Mouse (Mus musculus): ENCODE results near the gene Ncoa1. TPM values are rescaled to one million over a fixed set of nuclear protein-coding genes. Genes with fewer than 3 reads are reported as not detected.

Gene Ncoa1
- polyA plus RNA-seq, 1 experiment: not detected

- TF ChIP-seq CTCF (IDR thresholded peaks at IDR 0.05; ENCODE audit: insufficient read depth, low read depth, low read length): no peak
- no peak for TF ChIP-seq POLR2A (IDR thresholded peaks at IDR 0.05; ENCODE audit: insufficient read depth, low read depth, low read length)
- Histone ChIP-seq H3K4me3 (ENCODE audit: insufficient read depth, low read depth, low read length) (no peak overlapping the region), H3K4me1 (ENCODE audit: control insufficient read depth, insufficient read depth, low read length) (no peaks in the 10 kb centered on the region), H3K27ac (ENCODE audit: insufficient read depth, low read depth, low read length) (no peak overlapping the region)
- 92% methylated on average over 4 of the region's 4 CpGs for WGBS
These were observed 3.3 kb upstream of the Ncoa1 start for GRCm38 (mm10) chr12:4480250-4480649.

GRCm38 (mm10) chr12:4479171-4479881 lies 2.3 kb upstream of the Ncoa1 start:
- no peak for TF ChIP-seq POLR2A (IDR thresholded peaks at IDR 0.05; ENCODE audit: insufficient read depth, low read depth, low read length)
- no peak for TF ChIP-seq CTCF (IDR thresholded peaks at IDR 0.05; ENCODE audit: insufficient read depth, low read depth, low read length)
- H3K27ac ChIP-seq (ENCODE audit: insufficient read depth, low read depth, low read length): no peak overlapping the region
- 97% methylated on average over 3 of the region's 3 CpGs for WGBS
- no peaks in the 10 kb centered on the region for H3K4me1 ChIP-seq (ENCODE audit: control insufficient read depth, insufficient read depth, low read length)
- H3K4me3 ChIP-seq (ENCODE audit: insufficient read depth, low read depth, low read length): no peak overlapping the region

- H3K4me3 ChIP-seq (ENCODE audit: insufficient read depth, low read depth, low read length): no peak overlapping the region
- TF ChIP-seq CTCF (IDR thresholded peaks at IDR 0.05; ENCODE audit: insufficient read depth, low read depth, low read length) (no peak), POLR2A (IDR thresholded peaks at IDR 0.05; ENCODE audit: insufficient read depth, low read depth, low read length) (no peak)
- no peak overlapping the region for H3K27ac ChIP-seq (ENCODE audit: insufficient read depth, low read depth, low read length)
- WGBS: 87% methylated on average over 6 of the region's 6 CpGs
- H3K4me1 ChIP-seq (ENCODE audit: control insufficient read depth, insufficient read depth, low read length): peaks cover 3% of the 10 kb centered on the region
These were observed 1.2 kb upstream of the Ncoa1 start for GRCm38 (mm10) chr12:4477941-4478795.

- TF ChIP-seq CTCF (IDR thresholded peaks at IDR 0.05; ENCODE audit: insufficient read depth, low read depth, low read length) (no peak), POLR2A (IDR thresholded peaks at IDR 0.05; ENCODE audit: insufficient read depth, low read depth, low read length) (no peak; the same call in 1 of the 2 replicates)
- Histone ChIP-seq H3K27ac (ENCODE audit: insufficient read depth, low read depth, low read length) (peak overlapping the region; percentile 7), H3K4me1 (ENCODE audit: control insufficient read depth, insufficient read depth, low read length) (peaks cover 5% of the 10 kb centered on the region), H3K4me3 (ENCODE audit: insufficient read depth, low read depth, low read length) (peak overlapping the region; percentile 99)
- WGBS: 8% methylated on average over 60 of the region's 73 CpGs
These were observed 621 bp downstream of the Ncoa1 start for GRCm38 (mm10) chr12:4476291-4476831.

- Histone ChIP-seq H3K4me1 (ENCODE audit: control insufficient read depth, insufficient read depth, low read length) (peaks cover 5% of the 10 kb centered on the region), H3K4me3 (ENCODE audit: insufficient read depth, low read depth, low read length) (peak overlapping the region; percentile 99), H3K27ac (ENCODE audit: insufficient read depth, low read depth, low read length) (no peak overlapping the region)
- 7% methylated on average over 18 of the region's 18 CpGs for WGBS
- no peak; the same call in 1 of the 2 replicates for TF ChIP-seq POLR2A (IDR thresholded peaks at IDR 0.05; ENCODE audit: insufficient read depth, low read depth, low read length)
- no peak for TF ChIP-seq CTCF (IDR thresholded peaks at IDR 0.05; ENCODE audit: insufficient read depth, low read depth, low read length)
These were observed 1.6 kb downstream of the Ncoa1 start for GRCm38 (mm10) chr12:4475251-4475993.

- WGBS: 58% methylated on average over 2 of the region's 2 CpGs
- H3K4me3 ChIP-seq (ENCODE audit: insufficient read depth, low read depth, low read length): no peak overlapping the region
- TF ChIP-seq POLR2A (IDR thresholded peaks at IDR 0.05; ENCODE audit: insufficient read depth, low read depth, low read length) (no peak), CTCF (IDR thresholded peaks at IDR 0.05; ENCODE audit: insufficient read depth, low read depth, low read length) (no peak)
- no peak overlapping the region for H3K27ac ChIP-seq (ENCODE audit: insufficient read depth, low read depth, low read length)
- H3K4me1 ChIP-seq (ENCODE audit: control insufficient read depth, insufficient read depth, low read length): peaks cover 5% of the 10 kb centered on the region
These were observed 7.9 kb downstream of the Ncoa1 start for GRCm38 (mm10) chr12:4469115-4469514.

GRCm38 (mm10) chr12:4463701-4464100 lies 13.3 kb downstream of the Ncoa1 start:
- WGBS: 91% methylated on average over 2 of the region's 2 CpGs
- H3K27ac ChIP-seq (ENCODE audit: insufficient read depth, low read depth, low read length): no peak overlapping the region

GRCm38 (mm10) chr12:4462420-4462819 lies 14.6 kb downstream of the Ncoa1 start:
- Histone ChIP-seq H3K4me1 (ENCODE audit: control insufficient read depth, insufficient read depth, low read length) (no peaks in the 10 kb centered on the region), H3K4me3 (ENCODE audit: insufficient read depth, low read depth, low read length) (no peak overlapping the region), H3K27ac (ENCODE audit: insufficient read depth, low read depth, low read length) (no peak overlapping the region)
- TF ChIP-seq CTCF (IDR thresholded peaks at IDR 0.05; ENCODE audit: insufficient read depth, low read depth, low read length) (no peak), POLR2A (IDR thresholded peaks at IDR 0.05; ENCODE audit: insufficient read depth, low read depth, low read length) (no peak)
- WGBS: 37% methylated on average over 1 of the region's 1 CpGs

More at GRCm38 (mm10) chr12:4463701-4464100, 13.3 kb downstream of the Ncoa1 start:
- TF ChIP-seq CTCF (IDR thresholded peaks at IDR 0.05; ENCODE audit: insufficient read depth, low read depth, low read length) (no peak), POLR2A (IDR thresholded peaks at IDR 0.05; ENCODE audit: insufficient read depth, low read depth, low read length) (no peak)
- Histone ChIP-seq H3K4me1 (ENCODE audit: control insufficient read depth, insufficient read depth, low read length) (no peaks in the 10 kb centered on the region), H3K4me3 (ENCODE audit: insufficient read depth, low read depth, low read length) (no peak overlapping the region)

Data from olfactory bulb, adult 2 months (tissue).